Mouse (Mus musculus) midbrain, embryonic 12.5 days (tissue): ENCODE measurements around the gene Tspan3. TPM values are rescaled to one million over a fixed set of nuclear protein-coding genes. Genes with fewer than 3 reads are reported as not detected.

Experiments used
- ATAC-seq: fragments of 200-750 bp; cut with Nextera tagmentation; 2 replicates; pipeline ENCODE4 v1.8.0; 2017; ENCODE audit warnings: low read depth, moderate TSS enrichment, moderate library complexity; ENCODE audit not compliant: low FRiP score
- H3K27ac ChIP-seq: fragments of 300-500 bp; sonication (generic); replicated peaks from 2 replicates; pipeline ENCODE4 v1.5.1; 2016; ENCODE audit warnings: mild to moderate bottlenecking
- H3K27me3 ChIP-seq: fragments of 300-500 bp; sonication (generic); 2 replicates; pipeline ENCODE4 v1.6.1; 2016; ENCODE audit warnings: mild to moderate bottlenecking
- H3K36me3 ChIP-seq: fragments of 300-500 bp; sonication (generic); 2 replicates; pipeline ENCODE4 v1.6.1; 2016
- H3K4me1 ChIP-seq: fragments of 300-500 bp; sonication (generic); 2 replicates; pipeline ENCODE4 v1.6.1; 2016
- H3K4me2 ChIP-seq: fragments of 300-500 bp; sonication (generic); replicated peaks from 2 replicates; pipeline ENCODE4 v1.6.1; 2016; ENCODE audit warnings: mild to moderate bottlenecking, moderate library complexity
- H3K4me3 ChIP-seq: fragments of 300-500 bp; sonication (generic); 2 replicates; pipeline ENCODE4 v1.5.1; 2016; ENCODE audit warnings: mild to moderate bottlenecking
- H3K9ac ChIP-seq: fragments of 300-500 bp; sonication (generic); replicated peaks from 2 replicates; pipeline ENCODE4 v1.6.1; 2016; ENCODE audit warnings: mild to moderate bottlenecking, moderate library complexity
- H3K9me3 ChIP-seq: fragments of 300-500 bp; sonication (generic); 2 replicates; pipeline ENCODE4 v1.6.1; 2016; ENCODE audit warnings: mild to moderate bottlenecking
- WGBS: fragments of 180-500 bp; shearing (Covaris S2); methylation state at CpG from one replicate; pipeline ENCODE4 v1.1.7; 2016; 5-methylcytosine and 5-hydroxymethylcytosine counted together
- polyA plus RNA-seq: library from polyadenylated mRNA; unstranded; fragments of >200 nt; fragmentation: Nextera tagmentation; extraction: Ambion mirVana; gene quantifications from 2 replicates; pipeline ENCODE4 v1.2.1, GENCODE M21; 2016

Gene Tspan3
- polyA plus RNA-seq, 1 experiment from 2014 or later = 534 TPM

DNA sequence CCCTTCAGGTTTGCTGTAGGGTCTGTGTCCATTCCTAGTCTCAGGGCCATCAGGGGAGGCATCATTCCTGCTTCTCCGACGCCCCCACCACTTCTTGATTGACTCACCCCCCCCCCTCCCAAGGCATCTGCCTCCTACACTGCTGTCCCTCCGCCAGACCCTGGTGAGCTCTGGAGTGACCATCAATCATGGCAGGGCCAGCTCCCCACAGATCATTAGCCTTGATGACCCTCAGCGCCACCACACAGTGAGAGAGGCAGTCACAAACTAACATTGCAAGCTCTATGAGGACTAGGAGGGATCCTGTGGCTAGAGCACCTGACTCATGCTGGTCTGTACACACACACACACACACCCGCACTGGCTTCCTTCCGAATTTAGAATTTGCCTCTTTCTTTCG, 60.4 kb downstream of the Tspan3 start:
- H3K4me2 ChIP-seq = no peak overlapping the region
- 91% methylated on average over 7 of the region's 7 CpGs for WGBS

DNA sequence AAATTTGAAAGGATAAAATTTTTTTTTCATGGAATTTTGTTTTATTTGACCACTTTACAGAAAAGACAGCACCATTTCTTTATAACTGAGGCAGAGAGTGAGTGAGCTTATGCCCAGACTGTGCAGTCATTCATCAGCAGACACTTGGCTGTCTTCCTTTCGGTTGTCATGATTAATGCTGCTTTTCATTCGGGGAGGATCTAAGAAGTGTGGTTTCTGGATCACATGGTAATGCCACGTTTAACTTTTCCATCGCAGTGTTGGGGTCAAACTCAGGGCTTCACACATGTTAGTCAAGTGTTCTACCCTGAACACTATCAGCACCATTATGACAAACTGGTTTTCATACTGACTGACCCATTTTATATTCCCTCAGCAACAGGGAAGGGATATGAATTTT, 64.3 kb downstream of the Tspan3 start:
- no peaks in the 10 kb centered on the region for H3K4me1 ChIP-seq
- H3K4me2 ChIP-seq = no peak overlapping the region
- no peak overlapping the region for H3K4me3 ChIP-seq
- no peak overlapping the region for H3K9ac ChIP-seq
- no peak for ATAC-seq
- H3K27ac ChIP-seq = no peak overlapping the region
- no peaks in the 10 kb centered on the region; the same call in 1 of the 2 replicates for H3K27me3 ChIP-seq
- no peaks in the 10 kb centered on the region for H3K9me3 ChIP-seq
- no peaks in the 10 kb centered on the region for H3K36me3 ChIP-seq
- 77% methylated on average over 4 of the region's 4 CpGs for whole genome bisulfite sequencing

More for the DNA sequence above, 60.4 kb downstream of the Tspan3 start:
- no peak for ATAC-seq
- H3K4me3 ChIP-seq = no peak overlapping the region
- no peaks in the 10 kb centered on the region for H3K27me3 ChIP-seq
- H3K9ac ChIP-seq = no peak overlapping the region
- H3K9me3 ChIP-seq = no peaks in the 10 kb centered on the region
- no peak overlapping the region for H3K27ac ChIP-seq
- H3K36me3 ChIP-seq = no peaks in the 10 kb centered on the region
- no peaks in the 10 kb centered on the region for H3K4me1 ChIP-seq

DNA sequence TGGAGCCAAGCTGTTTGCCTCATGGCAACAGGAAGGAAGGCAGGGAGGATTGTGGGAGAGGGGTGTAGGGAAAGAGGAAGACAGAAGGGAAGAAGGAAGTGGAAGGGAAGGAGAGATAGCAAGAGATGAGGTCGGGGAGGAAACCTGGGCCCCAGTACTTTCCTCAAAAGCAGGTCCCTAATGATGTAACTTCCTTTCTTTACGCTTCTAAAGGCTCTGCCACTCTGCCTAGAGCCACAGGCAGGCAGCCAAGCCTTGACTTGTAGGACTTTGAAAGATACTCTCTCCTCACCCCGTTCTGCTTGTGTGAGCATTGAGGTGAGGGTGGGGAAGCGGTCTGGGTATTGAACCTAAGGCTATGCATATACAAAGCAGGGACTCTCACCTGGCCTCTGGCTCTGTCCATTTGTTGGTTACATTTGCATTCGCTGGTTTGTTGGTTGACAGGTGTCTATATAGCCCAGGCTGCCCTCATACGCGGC, 65.2 kb downstream of the Tspan3 start:
- no peak for ATAC-seq
- H3K27me3 ChIP-seq = no peaks in the 10 kb centered on the region; the same call in 1 of the 2 replicates
- 87% methylated on average over 7 of the region's 7 CpGs for WGBS
- H3K9ac ChIP-seq = no peak overlapping the region
- no peak overlapping the region for H3K4me3 ChIP-seq
- H3K9me3 ChIP-seq = no peaks in the 10 kb centered on the region
- H3K4me1 ChIP-seq = no peaks in the 10 kb centered on the region
- no peak overlapping the region for H3K27ac ChIP-seq
- no peak overlapping the region for H3K4me2 ChIP-seq
- no peaks in the 10 kb centered on the region for H3K36me3 ChIP-seq

DNA sequence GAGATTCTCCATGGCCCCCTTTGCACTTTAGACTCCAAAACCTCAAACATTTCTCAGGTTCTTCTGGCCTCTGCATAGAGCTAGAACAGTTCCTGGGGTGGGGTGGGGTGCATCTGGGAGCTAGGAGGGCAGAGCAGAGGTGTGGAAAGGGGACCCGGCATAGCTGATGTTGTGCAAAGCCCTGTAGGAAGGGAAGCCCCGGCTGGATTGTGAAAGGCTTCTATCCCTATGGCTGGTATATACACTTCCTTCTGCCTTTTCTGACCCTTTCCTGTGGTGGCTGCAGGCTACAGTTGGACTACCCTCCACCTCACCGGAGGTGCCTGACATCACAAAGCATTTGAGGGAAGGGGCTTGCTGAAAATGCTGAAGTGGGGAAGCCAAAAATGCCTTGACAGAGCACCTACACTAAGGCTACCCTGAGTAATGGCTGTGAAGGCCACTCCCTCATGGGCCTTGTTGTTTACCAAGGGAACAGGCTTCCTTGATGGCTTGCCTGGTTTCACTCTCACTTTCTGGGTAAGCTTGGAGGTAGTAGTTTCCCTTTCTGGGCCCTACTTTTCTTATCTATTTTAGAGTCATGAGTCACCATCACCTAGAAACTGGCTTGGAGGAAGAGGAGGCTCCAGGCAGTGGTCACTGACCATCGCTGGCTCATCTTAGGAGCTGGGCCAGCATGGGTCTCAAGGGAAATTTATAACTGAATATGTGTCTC, 67.5 kb downstream of the Tspan3 start:
- no peaks in the 10 kb centered on the region; the same call in 1 of the 2 replicates for H3K27me3 ChIP-seq
- H3K27ac ChIP-seq = no peak overlapping the region
- 93% methylated on average over 4 of the region's 4 CpGs for WGBS
- no peak overlapping the region for H3K4me3 ChIP-seq
- ATAC-seq = no peak
- no peaks in the 10 kb centered on the region for H3K4me1 ChIP-seq
- no peaks in the 10 kb centered on the region for H3K36me3 ChIP-seq
- no peak overlapping the region for H3K9ac ChIP-seq
- no peak overlapping the region for H3K4me2 ChIP-seq
- no peaks in the 10 kb centered on the region for H3K9me3 ChIP-seq

DNA sequence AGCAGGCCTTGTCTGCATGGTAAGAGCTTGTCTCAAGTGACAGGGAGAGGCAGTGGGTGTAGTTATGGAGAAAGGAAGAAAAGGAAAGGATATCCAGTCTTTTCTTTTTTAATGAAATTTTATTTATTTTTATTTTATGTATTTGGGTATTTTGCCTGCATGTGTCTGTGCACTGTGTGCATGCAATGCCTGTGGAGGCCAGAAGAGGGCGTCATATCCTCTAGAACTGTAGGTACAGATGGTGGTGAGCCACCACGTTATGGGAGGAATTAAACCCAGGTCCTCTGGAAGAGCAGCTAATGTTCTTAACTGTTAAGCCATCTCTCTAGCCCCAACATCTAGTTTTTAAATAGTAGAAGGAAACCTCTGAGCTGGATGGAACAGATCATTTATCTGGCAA, 73.2 kb downstream of the Tspan3 start:
- Histone ChIP-seq H3K9me3 (no peaks in the 10 kb centered on the region), H3K36me3 (no peaks in the 10 kb centered on the region), H3K4me2 (no peak overlapping the region), H3K4me1 (peaks cover 10% of the 10 kb centered on the region), H3K27me3 (no peaks in the 10 kb centered on the region), H3K27ac (no peak overlapping the region), H3K4me3 (no peak overlapping the region), H3K9ac (no peak overlapping the region)
- 58% methylated on average over 2 of the region's 2 CpGs for WGBS
- ATAC-seq = no peak

DNA sequence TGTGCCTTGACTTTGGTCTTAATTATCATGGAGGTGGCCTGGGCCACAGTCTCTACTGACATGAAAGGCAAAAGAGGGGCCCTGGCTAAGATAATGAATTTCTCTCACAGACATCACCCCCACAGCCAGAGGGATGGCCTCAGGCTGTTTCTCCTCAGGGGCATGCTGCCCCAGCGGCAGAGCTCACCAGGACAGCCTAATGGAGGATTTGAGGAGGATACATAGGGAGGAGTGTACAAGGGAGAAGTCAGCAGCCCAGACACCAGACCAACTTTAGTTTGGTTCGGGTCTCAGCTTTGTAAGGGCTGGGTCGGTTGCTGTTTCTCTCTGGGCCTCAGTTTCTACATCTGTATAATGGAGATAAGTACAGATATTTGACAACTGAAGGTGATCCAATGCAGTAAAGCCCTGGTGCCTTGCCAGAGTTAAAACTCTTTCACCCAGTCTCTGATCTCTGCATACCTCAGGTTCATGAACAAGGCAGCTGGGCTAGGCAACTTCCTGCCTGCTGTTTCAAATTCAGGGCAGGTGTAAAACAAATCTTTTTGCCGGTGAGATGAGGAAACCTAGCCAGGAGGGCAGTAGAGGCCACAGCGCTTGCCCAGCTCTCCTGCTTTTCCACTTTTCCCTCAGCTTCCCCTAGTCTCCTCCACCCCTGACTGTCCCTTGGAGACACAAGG, 74.6 kb downstream of the Tspan3 start:
- no peaks in the 10 kb centered on the region for H3K9me3 ChIP-seq
- H3K4me1 ChIP-seq = peaks cover 10% of the 10 kb centered on the region
- WGBS = 80% methylated on average over 5 of the region's 5 CpGs
- no peaks in the 10 kb centered on the region for H3K27me3 ChIP-seq
- ATAC-seq = 0 out of 2 replicates have a peak, but pooled peaks have one; percentile 6
- H3K36me3 ChIP-seq = no peaks in the 10 kb centered on the region
- H3K4me2 ChIP-seq = no peak overlapping the region
- H3K9ac ChIP-seq = no peak overlapping the region
- H3K27ac ChIP-seq = 0 out of 2 replicates have a peak overlapping the region, but pooled peaks have one; percentile 58
- no peak overlapping the region for H3K4me3 ChIP-seq

DNA sequence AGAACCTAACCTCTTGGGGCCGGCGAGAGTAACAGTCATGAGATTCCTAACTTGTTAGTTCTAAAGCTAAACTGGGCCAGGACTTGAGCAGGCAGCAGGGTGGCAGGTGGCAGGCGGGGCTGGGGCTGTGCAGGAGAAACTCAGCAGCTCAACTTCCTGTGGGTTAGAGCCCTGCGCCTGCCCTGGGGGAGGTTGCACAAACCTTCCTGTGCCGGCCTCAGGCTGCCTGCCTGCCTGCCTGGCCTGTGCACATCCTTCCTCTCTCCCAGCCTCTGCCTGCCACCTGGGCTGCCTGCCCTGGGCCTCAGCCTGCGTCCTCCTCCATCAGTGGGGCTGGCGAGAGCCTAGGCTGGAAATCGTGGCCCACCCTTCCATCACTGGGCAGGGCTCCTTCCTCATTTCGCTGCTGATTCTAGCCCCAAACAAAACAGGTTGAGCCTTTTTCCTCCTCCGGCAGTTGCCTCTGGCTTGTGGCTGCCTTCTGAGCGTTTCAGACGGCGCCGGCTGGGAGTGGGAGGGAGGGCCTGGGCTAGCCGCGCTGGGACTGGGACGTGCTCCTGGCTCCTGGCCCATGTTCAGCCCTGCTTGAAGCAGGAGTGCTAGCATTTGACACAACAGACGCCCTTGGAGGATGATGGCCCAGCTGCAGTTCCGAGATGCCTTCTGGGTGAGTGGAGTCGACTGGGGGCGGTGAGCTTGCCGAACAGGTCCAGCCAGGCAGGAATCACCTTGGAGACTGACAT, 75.3 kb downstream of the Tspan3 start, which contains the start of gene Pstpip1:
TSS of gene Pstpip1 (plus strand) at position 185 of the 743 bp plus-strand sequence.
- H3K4me1 ChIP-seq = peaks cover 10% of the 10 kb centered on the region
- no peak within 1 kb of the TSS for H3K4me2 ChIP-seq
- no peaks in the 10 kb centered on the region for H3K9me3 ChIP-seq
- no peaks in the 10 kb centered on the region for H3K27me3 ChIP-seq
- H3K36me3 ChIP-seq = no peaks in the 10 kb centered on the region
- ATAC-seq = peak; percentile 56; the same call in 1 of the 2 replicates
- H3K4me3 ChIP-seq = no peak within 1 kb of the TSS
- H3K9ac ChIP-seq = no peak within 1 kb of the TSS
- H3K27ac ChIP-seq = peak within 1 kb of the TSS; percentile 58
- 39% methylated on average over 22 of the region's 22 CpGs for WGBS

DNA sequence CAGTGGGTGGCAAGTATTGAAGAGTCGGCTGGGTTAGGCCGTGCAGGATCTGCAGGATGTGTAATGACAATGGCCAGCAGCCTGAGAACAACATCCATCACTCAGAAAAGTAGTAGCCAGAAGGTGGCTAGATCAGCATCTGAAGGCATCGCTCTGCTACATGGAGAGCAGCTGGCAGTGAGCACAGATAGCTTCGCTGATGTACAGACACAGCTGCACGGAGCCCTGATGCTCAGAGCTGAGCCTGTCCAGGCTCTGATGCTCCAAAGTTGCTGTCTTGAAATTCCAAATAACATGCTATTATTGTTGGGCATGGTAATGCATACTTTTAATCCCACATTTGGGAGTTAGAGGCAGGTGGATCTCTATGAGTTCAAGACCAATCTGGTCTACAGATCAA, 78.8 kb downstream of the Tspan3 start:
- Histone ChIP-seq H3K9ac (no peak overlapping the region), H3K4me3 (no peak overlapping the region), H3K4me1 (peaks cover 10% of the 10 kb centered on the region), H3K9me3 (no peaks in the 10 kb centered on the region), H3K36me3 (0 out of 2 replicates have a peak, but pooled peaks cover 4% of the 10 kb centered on the region), H3K27ac (no peak overlapping the region), H3K4me2 (no peak overlapping the region), H3K27me3 (no peaks in the 10 kb centered on the region)
- WGBS = 89% methylated on average over 5 of the region's 5 CpGs
- ATAC-seq = no peak

Other genes with a start within 250 kb of the Tspan3 start
- 20.5 and 22.6 TPM in 2 replicates for gene Scaper, start 227.4 kb downstream of the Tspan3 start, polyA plus RNA-seq
- gene 4930563M21Rik, start 154.9 kb downstream of the Tspan3 start, polyA plus RNA-seq = not detected in 2 replicates
- gene Rcn2, start 123.6 kb downstream of the Tspan3 start, polyA plus RNA-seq = 387 and 394 TPM in 2 replicates
- 0.75 and 0.94 TPM in 2 replicates for gene Pstpip1, start 75.5 kb downstream of the Tspan3 start, polyA plus RNA-seq